Mouse (Mus musculus) small intestine, adult 2 months (tissue): ENCODE results near the gene Olfr316.

Experiments used
- CTCF ChIP-seq: fragments of 200-500 bp; IDR thresholded peaks from 2 replicates; pipeline ENCODE4 v1.5.1; 2012; ENCODE audit warnings: low read depth, mild to moderate bottlenecking, control low read depth, inconsistent platforms, low read length, moderate library complexity, mixed read lengths; ENCODE audit not compliant: insufficient replicate concordance, insufficient read length; ENCODE audit errors: extremely low read depth
- POLR2A ChIP-seq: fragments of 200-500 bp; IDR thresholded peaks from 2 replicates; pipeline ENCODE4 v1.6.1; 2012; ENCODE audit warnings: low read depth, mild to moderate bottlenecking, control low read depth, inconsistent platforms, low read length, moderate library complexity

- TF ChIP-seq POLR2A = no peak
- TF ChIP-seq CTCF = no peak
Measured at GRCm38 (mm10) chr11:58790646-58791045, 38.1 kb downstream of the Olfr316 start.
